Mouse (Mus musculus) neural tube, embryonic 11.5 days (tissue): ENCODE measurements around the gene Cbx5. TPM values are rescaled to one million over a fixed set of nuclear protein-coding genes. Genes with fewer than 3 reads are reported as not detected.

Experiments used
- ATAC-seq: fragments of 200-750 bp; cut with Nextera tagmentation; 2 replicates; pipeline ENCODE4 v1.8.0; 2017; ENCODE audit warnings: moderate number of reproducible peaks, mild to moderate bottlenecking, moderate TSS enrichment, moderate library complexity; ENCODE audit not compliant: insufficient read depth, low FRiP score, low TSS enrichment
- DNase-seq: peaks from one replicate; pipeline ENCODE4 v3.0.0-alpha.2; 2015; ENCODE audit warnings: low spot score
- H3K27ac ChIP-seq: fragments of 300-500 bp; sonication (generic); 2 replicates; pipeline ENCODE4 v1.5.1; 2014; ENCODE audit warnings: low read depth, mild to moderate bottlenecking, low read length
- H3K27me3 ChIP-seq: fragments of 300-500 bp; sonication (generic); 2 replicates; pipeline ENCODE4 v1.6.1; 2014; ENCODE audit warnings: mild to moderate bottlenecking, low read length, mixed read lengths; ENCODE audit not compliant: control insufficient read depth, insufficient read depth
- H3K36me3 ChIP-seq: fragments of 300-500 bp; sonication (generic); 2 replicates; pipeline ENCODE4 v1.6.1; 2014; ENCODE audit warnings: mild to moderate bottlenecking, low read length, moderate library complexity, mixed read lengths; ENCODE audit not compliant: control insufficient read depth, insufficient read depth
- H3K4me1 ChIP-seq: fragments of 300-500 bp; sonication (generic); 2 replicates; pipeline ENCODE4 v1.6.1; 2014; ENCODE audit warnings: low read length, mixed read lengths; ENCODE audit not compliant: control insufficient read depth, insufficient read depth
- H3K4me2 ChIP-seq: fragments of 300-500 bp; sonication (generic); 2 replicates; pipeline ENCODE4 v1.6.1; 2014; ENCODE audit warnings: low read depth, mild to moderate bottlenecking, moderate library complexity
- H3K4me3 ChIP-seq: fragments of 300-500 bp; sonication (generic); 2 replicates; pipeline ENCODE4 v1.5.1; 2014; ENCODE audit warnings: low read depth, low read length
- H3K9ac ChIP-seq: fragments of 300-500 bp; sonication (generic); 2 replicates; pipeline ENCODE4 v1.6.1; 2014; ENCODE audit warnings: mild to moderate bottlenecking, low read length
- H3K9me3 ChIP-seq: fragments of 300-500 bp; sonication (generic); 2 replicates; pipeline ENCODE4 v1.6.1; 2016; ENCODE audit warnings: low read length; ENCODE audit not compliant: control insufficient read depth
- WGBS: fragments of 180-500 bp; shearing (Covaris S2); extraction: QIAGEN DNeasy Blood & Tissue Kit; methylation state at CpG from one replicate; pipeline ENCODE4 v1.1.7; 2014; 5-methylcytosine and 5-hydroxymethylcytosine counted together
- polyA plus RNA-seq: library from polyadenylated mRNA; unstranded; fragments of >200 nt; fragmentation: Nextera tagmentation; extraction: Ambion mirVana; gene quantifications from 2 replicates; pipeline ENCODE4 v1.2.1, GENCODE M21; 2014

Cbx5 gene
- polyA plus RNA-seq, 1 experiment from 2014 or later: 189 TPM

- Histone ChIP-seq H3K36me3 (peaks cover 11% of the 10 kb centered on the region), H3K4me3 (no peak overlapping the region), H3K4me2 (no peak overlapping the region), H3K4me1 (no peaks in the 10 kb centered on the region), H3K9me3 (no peaks in the 10 kb centered on the region), H3K27ac (no peak overlapping the region), H3K9ac (no peak overlapping the region), H3K27me3 (no peaks in the 10 kb centered on the region)
- DNase-seq (no peak), ATAC-seq (no peak)
- WGBS: 74% methylated on average over 2 of the region's 2 CpGs
Measured at GRCm38 (mm10) chr15:103205156-103205555, 34.5 kb downstream of the Cbx5 start.

- Histone ChIP-seq H3K9me3 (no peaks in the 10 kb centered on the region), H3K36me3 (peaks cover 13% of the 10 kb centered on the region), H3K9ac (no peak overlapping the region), H3K27ac (no peak overlapping the region), H3K4me3 (no peak overlapping the region), H3K4me1 (no peaks in the 10 kb centered on the region), H3K27me3 (no peaks in the 10 kb centered on the region), H3K4me2 (no peak overlapping the region)
- ATAC-seq (no peak), DNase-seq (peak; percentile 53)
- WGBS: 59% methylated on average over 6 of the region's 6 CpGs
Measured at GRCm38 (mm10) chr15:103202088-103202793, 37.4 kb downstream of the Cbx5 start.

GRCm38 (mm10) chr15:103197785-103198184 lies 41.8 kb downstream of the Cbx5 start:
- Histone ChIP-seq H3K4me2 (no peak overlapping the region), H3K9me3 (no peaks in the 10 kb centered on the region), H3K4me3 (no peak overlapping the region), H3K36me3 (peaks cover 10% of the 10 kb centered on the region), H3K27me3 (no peaks in the 10 kb centered on the region), H3K9ac (no peak overlapping the region), H3K27ac (no peak overlapping the region), H3K4me1 (no peaks in the 10 kb centered on the region)
- ATAC-seq (no peak), DNase-seq (no peak)
- 93% methylated on average over 4 of the region's 4 CpGs for WGBS

- WGBS: 91% methylated on average over 1 of the region's 1 CpGs
- Histone ChIP-seq H3K36me3 (peaks cover 10% of the 10 kb centered on the region), H3K4me1 (no peaks in the 10 kb centered on the region), H3K27ac (no peak overlapping the region), H3K4me2 (no peak overlapping the region), H3K9ac (no peak overlapping the region), H3K27me3 (no peaks in the 10 kb centered on the region), H3K4me3 (no peak overlapping the region), H3K9me3 (no peaks in the 10 kb centered on the region)
- ATAC-seq (no peak), DNase-seq (no peak)
Measured at GRCm38 (mm10) chr15:103196835-103197234, 42.8 kb downstream of the Cbx5 start.

GRCm38 (mm10) chr15:103193606-103194005 lies 46.0 kb downstream of the Cbx5 start:
- no peak for DNase-seq
- Histone ChIP-seq H3K36me3 (peaks cover 2% of the 10 kb centered on the region), H3K9ac (no peak overlapping the region), H3K27me3 (no peaks in the 10 kb centered on the region), H3K9me3 (no peaks in the 10 kb centered on the region), H3K4me2 (no peak overlapping the region), H3K4me3 (no peak overlapping the region), H3K4me1 (no peaks in the 10 kb centered on the region), H3K27ac (no peak overlapping the region)
- WGBS: 92% methylated on average over 2 of the region's 2 CpGs
- ATAC-seq: no peak

GRCm38 (mm10) chr15:103190531-103191462 lies 48.8 kb downstream of the Cbx5 start:
- DNase-seq: peak; percentile 58
- 52% methylated on average over 10 of the region's 10 CpGs for WGBS
- H3K9ac ChIP-seq: no peak overlapping the region
- H3K4me2 ChIP-seq: no peak overlapping the region
- H3K27ac ChIP-seq: no peak overlapping the region
- no peaks in the 10 kb centered on the region for H3K27me3 ChIP-seq
- peaks cover 2% of the 10 kb centered on the region for H3K36me3 ChIP-seq
- H3K4me3 ChIP-seq: no peak overlapping the region
- ATAC-seq: no peak
- H3K4me1 ChIP-seq: no peaks in the 10 kb centered on the region
- no peaks in the 10 kb centered on the region for H3K9me3 ChIP-seq

- DNase-seq (no peak), ATAC-seq (no peak)
- H3K27ac ChIP-seq: no peak overlapping the region
- H3K4me3 ChIP-seq: no peak overlapping the region
- no peaks in the 10 kb centered on the region for H3K27me3 ChIP-seq
- no peaks in the 10 kb centered on the region for H3K4me1 ChIP-seq
- no peak overlapping the region for H3K9ac ChIP-seq
- WGBS: 62% methylated on average over 7 of the region's 7 CpGs
- no peak overlapping the region for H3K4me2 ChIP-seq
- H3K36me3 ChIP-seq: peaks cover 2% of the 10 kb centered on the region
- H3K9me3 ChIP-seq: no peaks in the 10 kb centered on the region
Measured at GRCm38 (mm10) chr15:103190083-103190482, 49.5 kb downstream of the Cbx5 start.

- Histone ChIP-seq H3K9ac (no peak overlapping the region), H3K4me3 (no peak overlapping the region), H3K9me3 (no peaks in the 10 kb centered on the region), H3K4me1 (peaks cover 8% of the 10 kb centered on the region), H3K36me3 (peaks cover 2% of the 10 kb centered on the region), H3K27me3 (no peaks in the 10 kb centered on the region), H3K4me2 (no peak overlapping the region), H3K27ac (no peak overlapping the region)
- 64% methylated on average over 6 of the region's 6 CpGs for WGBS
- DNase-seq: no peak
- ATAC-seq: no peak
Measured at GRCm38 (mm10) chr15:103187803-103188202, 51.8 kb downstream of the Cbx5 start.
